Mouse (Mus musculus) spleen, adult 2 months (tissue): ENCODE measurements at regions not wholly inside any gene's neighbourhood (a gene's known extent, or its start where the extent isn't known, plus 50 kb on each side); places are given as distances from the start of the nearest gene placed in this dataset.

Experiments
- CTCF ChIP-seq: fragments of 200-500 bp; IDR thresholded peaks from 2 replicates; pipeline ENCODE4 v1.5.1; 2011; ENCODE audit warnings: mild to moderate bottlenecking, inconsistent platforms; ENCODE audit not compliant: insufficient read depth, insufficient read length, insufficient replicate concordance; ENCODE audit errors: extremely low read depth
- POLR2A ChIP-seq: fragments of 200-500 bp; IDR thresholded peaks from 2 replicates; pipeline ENCODE4 v1.6.1; 2011; ENCODE audit warnings: low read depth, low read length, inconsistent platforms

- TF ChIP-seq CTCF (no peak), POLR2A (no peak)
Observed at GRCm38 (mm10) chr7:73138269-73138668, 237.0 kb upstream of the Rgma start.
